Mouse (Mus musculus) testis, adult 2 months (tissue): ENCODE data around the gene Rps6kb1. TPM values are rescaled to one million over a fixed set of nuclear protein-coding genes. Genes with fewer than 3 reads are reported as not detected.

Source experiments
- H3K27ac ChIP-seq: fragments of 200-500 bp; 2 replicates; pipeline ENCODE4 v1.5.1; 2012; ENCODE audit warnings: low read depth, low read length; ENCODE audit not compliant: control insufficient read depth, insufficient read depth
- H3K27me3 ChIP-seq: fragments of 200-500 bp; 2 replicates; pipeline ENCODE4 v1.6.1; 2012; ENCODE audit warnings: mild to moderate bottlenecking, low read length, moderate library complexity; ENCODE audit not compliant: control insufficient read depth, insufficient read depth
- H3K36me3 ChIP-seq: fragments of 200-500 bp; 2 replicates; pipeline ENCODE4 v1.6.1; 2012; ENCODE audit warnings: mild to moderate bottlenecking, low read length; ENCODE audit not compliant: control insufficient read depth, insufficient read depth
- H3K4me1 ChIP-seq: fragments of 200-500 bp; 2 replicates; pipeline ENCODE4 v1.6.1; 2012; ENCODE audit warnings: low read length; ENCODE audit not compliant: control insufficient read depth, insufficient read depth
- H3K4me3 ChIP-seq: fragments of 200-500 bp; 2 replicates; pipeline ENCODE4 v1.5.1; 2012; ENCODE audit warnings: low read depth, mild to moderate bottlenecking, low read length, moderate library complexity, mixed read lengths; ENCODE audit not compliant: control insufficient read depth
- CTCF ChIP-seq: fragments of 200-500 bp; IDR thresholded peaks from 2 replicates; pipeline ENCODE4 v1.5.1; 2012; ENCODE audit warnings: low read depth, mild to moderate bottlenecking, inconsistent platforms, low read length, moderate library complexity; ENCODE audit not compliant: control insufficient read depth, insufficient read depth, insufficient replicate concordance
- POLR2A ChIP-seq: fragments of 200-500 bp; IDR thresholded peaks from 2 replicates; pipeline ENCODE4 v1.6.1; 2012; ENCODE audit warnings: low read depth, mild to moderate bottlenecking, inconsistent platforms, low read length, moderate library complexity; ENCODE audit not compliant: control insufficient read depth
- polyA plus RNA-seq: library from polyadenylated mRNA; depleted of rRNA; stranded (reverse); fragments of >200 nt; gene quantifications from 2 replicates; pipeline ENCODE4 v1.2.3, GENCODE M21; 2012

The Rps6kb1 gene
- polyA plus RNA-seq, 1 experiment, result 4.1 TPM

DNA sequence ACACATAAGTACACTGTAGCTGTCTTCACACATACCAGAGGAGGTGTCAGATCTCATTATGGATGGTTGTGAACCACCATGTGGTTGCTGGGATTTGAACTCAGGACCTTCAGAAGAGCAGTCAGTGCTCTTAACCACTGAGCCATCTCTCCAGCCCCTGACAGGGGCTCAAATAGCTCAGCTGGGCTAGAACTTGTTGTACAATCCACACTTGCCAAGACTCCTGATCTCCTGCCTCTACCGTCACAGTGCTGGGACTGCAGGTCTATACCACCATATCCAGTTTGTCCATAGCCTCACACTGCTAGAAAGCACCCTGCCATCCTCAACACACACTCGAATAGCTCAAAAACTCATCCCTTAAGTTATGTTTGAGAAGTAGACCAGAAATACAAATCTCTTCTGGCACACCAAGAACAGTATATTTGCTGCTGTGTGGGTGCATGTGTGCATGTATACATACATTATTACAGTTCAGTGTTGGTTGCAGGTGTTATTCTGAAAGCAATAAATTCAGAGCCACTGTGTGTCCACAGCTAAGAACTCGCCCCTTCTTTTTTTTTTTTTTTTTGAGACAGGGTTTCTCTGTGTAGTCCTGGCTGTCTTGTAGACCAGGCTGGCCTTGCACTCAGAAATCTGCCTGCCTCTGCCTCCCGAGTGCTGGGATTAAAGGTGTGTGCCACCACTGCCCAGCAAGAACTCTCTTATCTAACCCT, 44.1 kb upstream of the Rps6kb1 start:
- no peaks in the 10 kb centered on the region for H3K27me3 ChIP-seq
- TF ChIP-seq POLR2A (no peak), CTCF (no peak)
- no peak overlapping the region for H3K4me3 ChIP-seq
- H3K4me1 ChIP-seq, result no peaks in the 10 kb centered on the region
- no peak overlapping the region for H3K27ac ChIP-seq
- H3K36me3 ChIP-seq, result no peaks in the 10 kb centered on the region

DNA sequence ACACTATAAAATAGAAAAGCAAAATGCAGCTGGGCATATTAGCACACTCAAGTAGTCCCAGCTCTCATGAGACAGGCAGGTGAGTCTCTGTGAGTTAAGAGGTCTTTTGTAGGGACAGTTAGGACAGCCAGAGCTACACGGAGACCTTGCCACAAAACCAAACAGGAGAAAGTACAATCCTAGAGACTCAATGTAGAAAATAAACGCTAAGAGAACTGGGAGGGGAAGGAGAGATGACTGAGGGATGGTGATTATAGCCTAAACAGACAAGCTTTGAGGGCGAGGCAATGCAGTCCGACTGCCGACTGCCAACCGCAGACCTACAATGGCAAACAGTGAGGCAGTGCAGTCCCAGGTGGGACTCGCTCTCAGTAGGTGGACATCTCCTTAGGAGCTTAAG, 43.2 kb upstream of the Rps6kb1 start:
- TF ChIP-seq POLR2A (no peak), CTCF (no peak)
- H3K4me3 ChIP-seq, result no peak overlapping the region
- no peaks in the 10 kb centered on the region for H3K27me3 ChIP-seq
- H3K36me3 ChIP-seq, result no peaks in the 10 kb centered on the region
- no peaks in the 10 kb centered on the region for H3K4me1 ChIP-seq
- H3K27ac ChIP-seq, result no peak overlapping the region; the same call in 1 of the 2 replicates

DNA sequence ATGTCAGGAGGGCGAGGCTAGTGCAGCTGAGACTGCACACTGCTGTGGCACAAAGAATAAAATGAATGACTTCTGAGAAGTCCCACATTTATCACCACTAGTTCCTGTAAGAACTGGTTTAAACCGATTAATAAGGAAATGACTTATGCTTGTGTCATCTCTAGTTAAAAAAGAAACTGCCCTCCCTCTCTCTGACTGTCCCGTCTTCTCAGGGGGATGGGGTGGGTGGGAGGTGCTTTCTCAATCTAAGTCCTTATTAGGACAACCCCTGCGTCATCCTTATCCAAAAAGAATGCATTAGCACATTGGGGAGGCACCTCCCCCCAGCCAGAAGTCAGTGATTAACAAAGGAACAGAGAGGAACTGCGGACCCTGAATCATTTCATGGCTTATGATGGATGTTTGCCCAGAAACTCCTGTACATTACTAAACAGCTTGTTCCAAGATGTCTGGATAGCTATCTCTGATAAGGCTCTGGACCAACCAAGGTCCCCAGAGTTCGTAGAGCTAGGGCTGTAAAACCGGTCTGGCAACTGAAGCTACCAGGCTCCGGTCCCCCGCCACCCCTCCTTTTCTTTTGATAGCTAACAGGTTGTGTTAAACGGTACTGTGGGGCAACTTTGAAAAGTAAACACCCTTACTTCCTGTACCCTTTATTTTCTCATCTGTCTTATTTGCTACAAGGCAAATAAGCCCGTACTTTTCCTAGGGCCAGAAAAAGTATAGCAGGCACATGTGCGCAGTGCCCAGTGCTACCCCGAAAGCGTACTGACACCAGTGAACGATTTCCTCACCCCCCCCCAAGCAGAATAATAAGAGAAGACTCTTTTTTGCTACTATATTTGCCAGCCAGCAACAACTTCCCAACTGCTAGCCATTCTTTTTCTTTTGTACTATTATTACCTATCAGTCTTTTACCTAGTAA, 42.5 kb upstream of the Rps6kb1 start:
- H3K27ac ChIP-seq, result peak overlapping the region; percentile 84
- no peak overlapping the region for H3K4me3 ChIP-seq
- TF ChIP-seq POLR2A, result peak; percentile 39; the same call in 1 of the 2 replicates
- no peak for TF ChIP-seq CTCF
- H3K4me1 ChIP-seq, result no peaks in the 10 kb centered on the region
- H3K27me3 ChIP-seq, result no peaks in the 10 kb centered on the region
- no peaks in the 10 kb centered on the region for H3K36me3 ChIP-seq

DNA sequence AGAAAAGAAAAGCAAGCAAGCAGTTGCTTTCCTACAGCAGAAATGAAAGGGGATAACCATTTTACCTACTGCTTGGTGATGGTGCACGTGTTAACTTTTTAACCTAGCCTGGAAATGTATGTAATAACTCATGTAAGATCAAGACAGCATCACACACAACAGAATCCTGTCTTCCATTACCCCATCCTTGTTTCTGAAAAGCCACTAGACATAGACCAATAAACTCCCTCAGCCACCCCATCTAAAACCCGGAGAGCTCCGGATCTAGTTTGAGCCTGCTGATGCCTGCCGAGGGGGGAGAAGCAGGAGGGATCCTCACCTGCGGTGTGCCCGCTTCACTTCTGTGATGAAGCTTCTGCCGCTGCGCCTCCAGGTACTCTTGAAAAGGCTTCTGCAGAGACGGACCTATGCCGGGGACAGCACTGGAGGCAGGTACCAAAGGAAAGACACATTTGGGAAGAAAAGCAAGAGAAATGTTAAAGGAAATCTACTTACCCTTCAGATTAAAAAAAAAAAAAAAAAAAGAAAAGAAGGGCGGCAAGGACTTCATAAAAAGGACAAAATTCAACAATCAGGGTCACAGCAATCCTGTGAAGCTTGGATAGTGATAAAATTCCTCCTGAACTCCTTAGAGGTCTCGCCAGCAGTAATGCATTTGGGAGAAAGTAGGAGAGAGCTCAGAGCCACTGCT, 41.7 kb upstream of the Rps6kb1 start:
- H3K4me3 ChIP-seq, result peak overlapping the region; percentile 75

DNA sequence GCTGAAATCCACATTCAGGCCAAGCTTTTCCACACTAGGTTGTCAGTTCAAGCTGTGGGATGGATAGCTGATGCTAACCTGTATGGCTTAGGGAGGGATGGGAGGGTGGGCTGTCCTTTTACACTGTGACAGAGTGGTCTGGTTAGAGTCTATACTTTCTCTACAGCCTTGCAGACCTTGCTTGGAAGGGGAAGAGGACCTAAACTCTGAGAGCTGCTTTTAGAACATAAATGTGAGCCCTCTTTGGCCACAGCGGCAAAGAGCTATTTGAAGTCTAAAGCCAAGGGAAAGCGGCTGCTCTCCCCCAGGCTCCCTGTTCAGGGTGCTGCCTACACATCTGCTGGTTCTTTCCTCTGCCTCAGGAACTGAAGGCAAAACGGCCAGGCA, 41.0 kb upstream of the Rps6kb1 start:
- peak overlapping the region; percentile 39; the same call in 1 of the 2 replicates for H3K27ac ChIP-seq
- no peaks in the 10 kb centered on the region for H3K27me3 ChIP-seq
- no peaks in the 10 kb centered on the region for H3K4me1 ChIP-seq
- H3K4me3 ChIP-seq, result peak overlapping the region; percentile 43
- no peak for TF ChIP-seq CTCF
- no peak for TF ChIP-seq POLR2A
- no peaks in the 10 kb centered on the region for H3K36me3 ChIP-seq

More for the DNA sequence above, 41.7 kb upstream of the Rps6kb1 start:
- H3K27me3 ChIP-seq, result no peaks in the 10 kb centered on the region
- no peaks in the 10 kb centered on the region for H3K36me3 ChIP-seq
- H3K4me1 ChIP-seq, result no peaks in the 10 kb centered on the region
- TF ChIP-seq CTCF (no peak), POLR2A (0 out of 2 replicates have a peak, but pooled peaks have one; percentile 5)
- peak overlapping the region; percentile 84 for H3K27ac ChIP-seq

DNA sequence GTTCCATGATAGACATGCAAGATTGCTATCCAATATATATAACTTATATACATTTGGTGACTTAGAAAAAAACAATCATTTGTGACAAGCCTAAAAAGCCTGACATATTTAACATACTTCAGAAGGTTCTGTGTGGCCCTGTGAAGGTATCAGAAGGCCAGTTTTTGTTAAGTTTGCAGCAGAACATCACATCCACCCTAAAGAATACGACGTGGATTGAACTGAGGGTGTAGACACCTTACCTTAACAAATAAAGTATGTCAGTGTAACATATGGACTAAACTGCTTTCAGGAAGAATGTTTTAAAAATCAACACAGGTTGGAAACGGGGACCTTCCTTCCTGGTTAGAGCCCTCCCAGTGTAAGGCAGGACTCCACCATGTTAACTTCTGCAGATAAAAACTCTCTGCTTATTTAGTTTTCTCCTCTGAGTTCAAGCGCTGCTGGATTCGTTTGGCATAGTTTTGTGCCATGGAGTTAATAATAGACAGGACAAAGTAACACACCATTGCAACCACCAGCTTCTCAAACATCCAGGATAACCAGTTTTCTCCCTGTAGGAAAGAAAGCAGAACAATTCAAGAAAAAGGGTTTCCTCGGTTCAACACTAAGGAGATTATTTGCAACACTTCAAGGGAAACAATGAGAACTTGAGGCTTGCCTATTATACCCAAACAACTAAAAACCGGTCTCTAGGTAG, 40.4 kb upstream of the Rps6kb1 start:
- peaks cover 1% of the 10 kb centered on the region for H3K4me1 ChIP-seq
- peak overlapping the region; percentile 21 for H3K27ac ChIP-seq
- no peak overlapping the region; the same call in 1 of the 2 replicates for H3K4me3 ChIP-seq
- H3K36me3 ChIP-seq, result no peaks in the 10 kb centered on the region
- no peak for TF ChIP-seq POLR2A
- no peak for TF ChIP-seq CTCF
- no peaks in the 10 kb centered on the region for H3K27me3 ChIP-seq
